Mouse (Mus musculus) olfactory bulb, adult 2 months (tissue): ENCODE measurements around the gene Thegl. TPM values are rescaled to one million over a fixed set of nuclear protein-coding genes. Genes with fewer than 3 reads are reported as not detected.
"Not testable (repeated sequence)": the region's sequence is repeated elsewhere in the genome, so short reads cannot be mapped to it uniquely, and the experiment has no call there.

Experiments
- H3K27ac ChIP-seq: fragments of 200-500 bp; 2 replicates; pipeline ENCODE4 v1.5.1; 2012; ENCODE audit warnings: low read depth, low read length; ENCODE audit not compliant: insufficient read depth
- H3K4me1 ChIP-seq: fragments of 200-500 bp; 2 replicates; pipeline ENCODE4 v1.6.1; 2012; ENCODE audit warnings: low read length; ENCODE audit not compliant: control insufficient read depth, insufficient read depth
- H3K4me3 ChIP-seq: fragments of 200-500 bp; 2 replicates; pipeline ENCODE4 v1.5.1; 2012; ENCODE audit warnings: mild to moderate bottlenecking, low read depth, low read length, moderate library complexity; ENCODE audit not compliant: insufficient read depth
- CTCF ChIP-seq: fragments of 200-500 bp; IDR thresholded peaks from 2 replicates; pipeline ENCODE4 v1.5.1; 2012; ENCODE audit warnings: low read depth, mild to moderate bottlenecking, low read length, moderate library complexity; ENCODE audit not compliant: insufficient read depth
- POLR2A ChIP-seq: fragments of 200-500 bp; IDR thresholded peaks from 2 replicates; pipeline ENCODE4 v1.6.1; 2012; ENCODE audit warnings: mild to moderate bottlenecking, low read depth, low read length, moderate library complexity; ENCODE audit not compliant: insufficient read depth
- WGBS: fragments of 180-500 bp; shearing (Covaris S2); methylation state at CpG from one replicate; pipeline ENCODE4 v1.1.7; 2018; 5-methylcytosine and 5-hydroxymethylcytosine counted together
- polyA plus RNA-seq: library from polyadenylated mRNA; stranded (reverse); fragments of >200 nt; gene quantifications from 2 replicates; pipeline ENCODE4 v1.2.4, GENCODE M21; 2012; ENCODE audit warnings: low replicate concordance; ENCODE audit not compliant: missing spikeins, insufficient read depth, insufficient read length

Gene Thegl
- polyA plus RNA-seq, 1 experiment, result not detected

DNA sequence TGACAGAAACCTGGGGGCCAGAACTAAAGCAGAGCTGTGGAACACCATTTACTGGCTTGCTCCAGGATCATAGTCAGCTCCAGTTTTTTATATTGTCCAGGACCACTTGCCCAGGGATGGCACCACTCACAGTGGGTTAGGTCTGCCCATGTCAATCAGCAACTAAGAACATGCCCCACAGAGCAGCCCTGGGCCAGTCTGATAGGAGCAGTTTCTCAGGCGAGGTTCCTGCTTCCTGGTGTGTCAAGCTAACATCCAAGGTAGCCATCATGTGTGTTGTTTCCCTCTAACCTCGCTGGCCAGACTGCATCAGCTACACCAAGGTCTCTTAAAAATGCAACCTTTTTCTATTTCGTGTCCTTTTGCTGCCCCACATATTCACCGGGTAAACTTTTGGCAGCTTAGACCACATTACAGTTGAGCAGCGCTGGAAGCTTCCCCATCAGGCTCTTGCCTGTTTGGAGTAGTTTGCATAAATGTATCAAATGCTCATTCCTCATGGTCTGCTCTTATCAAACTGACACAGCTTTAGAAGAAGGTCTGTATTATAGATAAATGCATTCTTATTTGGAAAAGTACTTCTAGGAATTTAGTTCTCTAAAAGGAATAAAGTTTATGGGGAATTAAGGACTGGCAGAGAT, 22.5 kb upstream of the Thegl start:
- Histone ChIP-seq H3K27ac (no peak overlapping the region), H3K4me3 (no peak overlapping the region), H3K4me1 (no peaks in the 10 kb centered on the region)
- WGBS, result 94% methylated on average over 5 of the region's 5 CpGs
- TF ChIP-seq POLR2A (no peak), CTCF (no peak)

- no peak overlapping the region for H3K27ac ChIP-seq
- H3K4me3 ChIP-seq, result no peak overlapping the region
- H3K4me1 ChIP-seq, result no peaks in the 10 kb centered on the region
- WGBS, result 29% methylated on average over 5 of the region's 5 CpGs
- no peak for TF ChIP-seq CTCF
- no peak for TF ChIP-seq POLR2A
Measured at GRCm38 (mm10) chr5:76998416-76998815, 17.4 kb upstream of the Thegl start.

GRCm38 (mm10) chr5:77001192-77001591, 14.6 kb upstream of the Thegl start:
- H3K4me1 ChIP-seq, result no peaks in the 10 kb centered on the region
- 94% methylated on average over 17 of the region's 17 CpGs for WGBS
- no peak for TF ChIP-seq CTCF
- TF ChIP-seq POLR2A, result no peak
- H3K4me3 ChIP-seq, result no peak overlapping the region
- no peak overlapping the region for H3K27ac ChIP-seq

GRCm38 (mm10) chr5:77004051-77004821, 11.6 kb upstream of the Thegl start, which contains the start of gene Arl9:
TSS of gene Arl9 (plus strand) at chr5:77004055.
- H3K4me1 ChIP-seq, result no peaks in the 10 kb centered on the region
- TF ChIP-seq POLR2A (no peak), CTCF (no peak)
- no peak within 1 kb of the TSS for H3K4me3 ChIP-seq
- H3K27ac ChIP-seq, result no peak within 1 kb of the TSS
- WGBS, result 94% methylated on average over 6 of the region's 6 CpGs

- no peaks in the 10 kb centered on the region for H3K4me1 ChIP-seq
- no peak for TF ChIP-seq CTCF
- no peak for TF ChIP-seq POLR2A
- H3K4me3 ChIP-seq, result no peak overlapping the region
- WGBS, result 93% methylated on average over 9 of the region's 9 CpGs
- no peak overlapping the region for H3K27ac ChIP-seq
Measured at GRCm38 (mm10) chr5:77010352-77010751, 5.5 kb upstream of the Thegl start.

GRCm38 (mm10) chr5:77011082-77011481, 4.7 kb upstream of the Thegl start:
- WGBS, result 73% methylated on average over 3 of the region's 3 CpGs
- H3K4me1 ChIP-seq, result peaks cover 1% of the 10 kb centered on the region
- TF ChIP-seq CTCF (no peak), POLR2A (no peak)
- H3K4me3 ChIP-seq, result no peak overlapping the region
- no peak overlapping the region for H3K27ac ChIP-seq

GRCm38 (mm10) chr5:77013171-77013570, 2.7 kb upstream of the Thegl start:
- Histone ChIP-seq H3K4me3 (no peak overlapping the region), H3K4me1 (peaks cover 4% of the 10 kb centered on the region), H3K27ac (no peak overlapping the region)
- 84% methylated on average over 3 of the region's 3 CpGs for WGBS
- TF ChIP-seq POLR2A (no peak), CTCF (no peak)

- Histone ChIP-seq H3K4me3 (no peak overlapping the region), H3K4me1 (no peaks in the 10 kb centered on the region), H3K27ac (no peak overlapping the region)
- WGBS, result 81% methylated on average over 3 of the region's 3 CpGs
- TF ChIP-seq CTCF, result no peak
- TF ChIP-seq POLR2A, result no peak
Measured at GRCm38 (mm10) chr5:77028034-77028433, 12.2 kb downstream of the Thegl start.

- H3K4me3 ChIP-seq, result no peak overlapping the region
- no peak; the same call in 1 of the 2 replicates for TF ChIP-seq CTCF
- no peak for TF ChIP-seq POLR2A
- 79% methylated on average over 5 of the region's 5 CpGs for WGBS
- no peaks in the 10 kb centered on the region for H3K4me1 ChIP-seq
- no peak overlapping the region for H3K27ac ChIP-seq
Measured at GRCm38 (mm10) chr5:77029735-77030134, 13.9 kb downstream of the Thegl start.

- H3K4me1 ChIP-seq, H3K27ac ChIP-seq, H3K4me3 ChIP-seq: not testable (repeated sequence)
Measured at GRCm38 (mm10) chr5:77035101-77035500, 19.3 kb downstream of the Thegl start.
